Mouse (Mus musculus) MEL (cell line): ENCODE measurements around the gene Fam71a.

ENCODE experiments used
- CHD2 ChIP-seq: IDR thresholded peaks from 2 replicates; pipeline ENCODE4 v1.6.1; 2011; ENCODE audit warnings: low read length, improper control_type of control experiment
- E2F4 ChIP-seq: IDR thresholded peaks from 2 replicates; pipeline ENCODE4 v1.6.1; 2011; ENCODE audit warnings: low read depth, low read length, improper control_type of control experiment, borderline replicate concordance
- ELF1 ChIP-seq: IDR thresholded peaks from 2 replicates; pipeline ENCODE4 v1.6.1; 2014; ENCODE audit warnings: low read depth, mild to moderate bottlenecking, inconsistent platforms, low read length, improper control_type of control experiment, moderate library complexity
- POLR2A ChIP-seq, 2 experiments: IDR thresholded peaks; 2 replicates each; pipeline ENCODE4 v1.6.1; 2011 to 2012; ENCODE audit warnings: low read length in 2 of 2, mild to moderate bottlenecking in 2 of 2, control low read depth in 1 of 2, improper control_type of control experiment in 1 of 2, low read depth in 1 of 2, moderate library complexity in 1 of 2; ENCODE audit not compliant: control insufficient read depth in 1 of 2, insufficient read depth in 1 of 2, poor library complexity in 1 of 2

- TF ChIP-seq POLR2A (IDR thresholded peaks at IDR 0.05; ENCODE audit: control insufficient read depth in 1 of 2, insufficient read depth in 1 of 2, low read depth in 1 of 2, low read length in 2 of 2, poor library complexity in 1 of 2) (no peak), ELF1 (no peak), CHD2 (no peak), E2F4 (no peak)
Measured at GRCm38 (mm10) chr1:191140983-191141382, 23.6 kb downstream of the Fam71a start.
